Mouse (Mus musculus) midbrain, embryonic 16.5 days (tissue): ENCODE measurements at regions not wholly inside any gene's neighbourhood (a gene's known extent, or its start where the extent isn't known, plus 50 kb on each side); places are given as distances from the start of the nearest gene placed in this dataset.

Experiments used
- ATAC-seq: fragments of 200-750 bp; cut with Nextera tagmentation; 2 replicates; pipeline ENCODE4 v1.8.0; 2017; ENCODE audit warnings: moderate TSS enrichment
- H3K27ac ChIP-seq: fragments of 300-500 bp; sonication (generic); 2 replicates; pipeline ENCODE4 v1.5.1; 2014; ENCODE audit warnings: mild to moderate bottlenecking, low read length, mixed read lengths
- H3K27me3 ChIP-seq: fragments of 300-500 bp; sonication (generic); 2 replicates; pipeline ENCODE4 v1.6.1; 2014; ENCODE audit warnings: low read depth, low read length, mixed read lengths; ENCODE audit not compliant: control insufficient read depth, insufficient read depth
- H3K36me3 ChIP-seq: fragments of 300-500 bp; sonication (generic); 2 replicates; pipeline ENCODE4 v1.6.1; 2014; ENCODE audit warnings: mild to moderate bottlenecking, low read length, moderate library complexity, mixed read lengths; ENCODE audit not compliant: control insufficient read depth, insufficient read depth
- H3K4me1 ChIP-seq: fragments of 300-500 bp; sonication (generic); 2 replicates; pipeline ENCODE4 v1.6.1; 2014; ENCODE audit warnings: mild to moderate bottlenecking, low read length, mixed read lengths; ENCODE audit not compliant: control insufficient read depth, insufficient read depth
- H3K4me2 ChIP-seq: fragments of 300-500 bp; sonication (generic); 2 replicates; pipeline ENCODE4 v1.6.1; 2014; ENCODE audit warnings: mild to moderate bottlenecking, low read length, mixed read lengths
- H3K4me3 ChIP-seq: fragments of 300-500 bp; sonication (generic); 2 replicates; pipeline ENCODE4 v1.5.1; 2014; ENCODE audit warnings: low read depth, mild to moderate bottlenecking, low read length, moderate library complexity, mixed read lengths
- H3K9ac ChIP-seq: fragments of 300-500 bp; sonication (generic); 2 replicates; pipeline ENCODE4 v1.6.1; 2014; ENCODE audit warnings: low read depth, low read length, mixed read lengths
- H3K9me3 ChIP-seq: fragments of 300-500 bp; sonication (generic); replicated peaks from 2 replicates; pipeline ENCODE4 v1.6.1; 2014; ENCODE audit warnings: mild to moderate bottlenecking, low read length, mixed read lengths; ENCODE audit not compliant: control insufficient read depth, poor library complexity, severe bottlenecking
- WGBS: fragments of 180-500 bp; shearing (Covaris S2); extraction: QIAGEN DNeasy Blood & Tissue Kit; methylation state at CpG from one replicate; pipeline ENCODE4 v1.1.7; 2014; 5-methylcytosine and 5-hydroxymethylcytosine counted together

GRCm38 (mm10) chrX:11387200-11387940 is 59.7 kb downstream of the H2al1j start:
- WGBS = 61% methylated on average over 9 of the region's 9 CpGs
- ATAC-seq = no peak
- Histone ChIP-seq H3K27me3 (no peaks in the 10 kb centered on the region; the same call in 1 of the 2 replicates), H3K27ac (no peak overlapping the region), H3K4me3 (no peak overlapping the region), H3K9ac (no peak overlapping the region), H3K9me3 (no peaks in the 10 kb centered on the region), H3K4me1 (no peaks in the 10 kb centered on the region), H3K36me3 (no peaks in the 10 kb centered on the region), H3K4me2 (no peak overlapping the region)

DNA sequence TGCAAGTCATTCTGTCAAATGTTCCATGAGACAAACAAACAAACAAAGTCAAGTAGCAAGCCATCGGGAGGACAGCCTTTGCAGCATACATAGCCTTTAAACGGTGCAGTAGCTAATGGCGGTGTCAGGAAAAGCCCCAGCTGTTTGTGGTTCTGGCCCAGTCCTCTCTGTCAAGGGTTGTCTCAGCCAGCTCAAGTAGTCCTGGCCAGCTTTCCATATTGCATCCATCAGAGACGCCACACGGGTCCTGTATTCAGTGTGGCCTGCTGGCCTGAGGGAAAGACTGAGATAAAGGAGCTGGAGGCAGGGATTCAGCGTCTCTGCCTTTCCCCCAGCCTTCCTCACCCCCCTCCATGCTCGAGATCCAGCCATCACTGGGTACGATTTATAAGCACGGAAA is 61.2 kb downstream of the H2al1j start:
- WGBS = 61% methylated on average over 9 of the region's 9 CpGs
- H3K27ac ChIP-seq = no peak overlapping the region
- H3K9me3 ChIP-seq = no peaks in the 10 kb centered on the region
- no peaks in the 10 kb centered on the region for H3K36me3 ChIP-seq
- ATAC-seq = no peak
- H3K9ac ChIP-seq = no peak overlapping the region
- H3K4me1 ChIP-seq = no peaks in the 10 kb centered on the region
- no peak overlapping the region for H3K4me3 ChIP-seq
- no peaks in the 10 kb centered on the region; the same call in 1 of the 2 replicates for H3K27me3 ChIP-seq
- H3K4me2 ChIP-seq = no peak overlapping the region

DNA sequence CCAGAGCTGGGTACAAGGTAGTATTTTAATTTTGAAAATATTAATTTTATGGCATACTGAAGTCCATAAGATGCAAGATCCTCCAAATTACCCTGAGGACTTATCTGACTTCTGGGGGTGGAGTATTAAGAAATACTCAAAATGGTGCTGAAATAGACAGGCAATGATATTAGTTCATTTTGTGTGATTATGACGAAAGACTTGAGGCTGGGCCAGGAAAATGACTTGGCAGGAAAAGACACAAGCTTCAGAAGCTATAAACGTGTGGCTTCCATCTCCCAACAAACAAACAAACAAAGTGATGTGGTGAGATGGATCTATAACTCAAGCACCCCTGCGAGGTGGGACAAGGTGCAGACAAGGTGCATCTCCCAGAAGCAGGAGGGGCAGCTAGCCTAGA is 72.8 kb downstream of the H2al1j start:
- no peak overlapping the region for H3K9ac ChIP-seq
- no peak overlapping the region for H3K4me2 ChIP-seq
- WGBS = 85% methylated on average over 3 of the region's 3 CpGs
- H3K27ac ChIP-seq = no peak overlapping the region
- no peaks in the 10 kb centered on the region for H3K4me1 ChIP-seq
- no peak for ATAC-seq
- no peaks in the 10 kb centered on the region for H3K9me3 ChIP-seq
- no peaks in the 10 kb centered on the region for H3K36me3 ChIP-seq
- no peaks in the 10 kb centered on the region; the same call in 1 of the 2 replicates for H3K27me3 ChIP-seq
- H3K4me3 ChIP-seq = no peak overlapping the region

DNA sequence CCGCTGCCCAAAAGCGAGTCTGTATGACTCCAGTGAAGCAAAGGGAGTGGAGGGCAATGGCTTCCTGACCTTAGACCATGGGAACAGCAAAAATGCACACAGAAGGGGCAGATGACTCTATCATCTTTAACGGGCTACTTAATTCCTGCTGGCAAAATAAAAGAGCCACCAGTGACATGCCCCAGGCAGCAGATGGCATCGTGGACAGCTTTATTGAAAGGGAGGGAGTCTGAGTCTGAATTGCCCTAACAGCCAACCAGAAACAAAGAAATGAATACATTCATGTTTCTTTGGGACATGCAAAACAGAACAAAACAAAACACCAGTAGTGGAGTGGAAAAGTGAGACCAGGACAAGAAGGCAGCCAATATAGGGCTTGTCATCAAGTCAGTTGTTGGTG is 76.7 kb downstream of the H2al1j start:
- 42% methylated on average over 4 of the region's 4 CpGs for WGBS
- Histone ChIP-seq H3K27me3 (no peaks in the 10 kb centered on the region), H3K9me3 (no peaks in the 10 kb centered on the region), H3K4me3 (no peak overlapping the region), H3K4me1 (no peaks in the 10 kb centered on the region), H3K4me2 (no peak overlapping the region), H3K9ac (no peak overlapping the region), H3K36me3 (no peaks in the 10 kb centered on the region), H3K27ac (no peak overlapping the region)
- ATAC-seq = no peak

- no peaks in the 10 kb centered on the region for H3K9me3 ChIP-seq
Observed at GRCm38 (mm10) chrX:11412316-11412826, 84.7 kb downstream of the H2al1j start.

GRCm38 (mm10) chrX:11415662-11416061 is 88.0 kb downstream of the H2al1j start:
- Histone ChIP-seq H3K4me3 (no peak overlapping the region), H3K4me1 (no peaks in the 10 kb centered on the region), H3K36me3 (no peaks in the 10 kb centered on the region), H3K27ac (no peak overlapping the region), H3K9ac (no peak overlapping the region), H3K4me2 (no peak overlapping the region), H3K27me3 (no peaks in the 10 kb centered on the region), H3K9me3 (no peaks in the 10 kb centered on the region)
- WGBS = 38% methylated on average over 4 of the region's 4 CpGs
- no peak; the same call in 1 of the 2 replicates for ATAC-seq

More at GRCm38 (mm10) chrX:11412316-11412826, 84.7 kb downstream of the H2al1j start:
- Histone ChIP-seq H3K27me3 (no peaks in the 10 kb centered on the region), H3K9ac (no peak overlapping the region), H3K4me1 (no peaks in the 10 kb centered on the region), H3K27ac (no peak overlapping the region), H3K36me3 (no peaks in the 10 kb centered on the region), H3K4me3 (no peak overlapping the region), H3K4me2 (no peak overlapping the region)
- 69% methylated on average over 5 of the region's 5 CpGs for WGBS
- ATAC-seq = no peak

DNA sequence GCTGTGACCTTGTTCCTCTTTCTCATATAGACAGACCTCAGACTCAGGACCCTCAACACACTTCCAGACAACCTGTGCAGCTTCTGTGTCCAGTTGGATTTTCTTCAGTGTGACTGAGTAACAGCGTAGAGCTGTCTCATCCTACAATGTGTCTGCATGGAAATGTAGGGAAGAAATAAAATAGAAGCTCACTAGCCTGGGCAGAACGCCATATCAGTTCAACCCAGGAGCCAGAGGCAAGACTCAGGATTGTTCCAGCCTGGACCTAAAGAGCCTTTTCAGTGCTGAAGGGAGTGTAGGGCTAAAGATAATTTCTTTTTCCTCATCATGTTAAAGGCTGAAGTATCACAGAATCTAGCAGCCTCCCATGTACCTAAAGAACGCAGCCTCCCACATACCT is 88.9 kb downstream of the H2al1j start:
- no peaks in the 10 kb centered on the region for H3K27me3 ChIP-seq
- WGBS = 94% methylated on average over 3 of the region's 3 CpGs
- no peaks in the 10 kb centered on the region for H3K36me3 ChIP-seq
- no peaks in the 10 kb centered on the region for H3K4me1 ChIP-seq
- no peak overlapping the region for H3K4me2 ChIP-seq
- H3K9ac ChIP-seq = no peak overlapping the region
- no peak overlapping the region for H3K27ac ChIP-seq
- no peaks in the 10 kb centered on the region for H3K9me3 ChIP-seq
- no peak overlapping the region for H3K4me3 ChIP-seq
- ATAC-seq = no peak

DNA sequence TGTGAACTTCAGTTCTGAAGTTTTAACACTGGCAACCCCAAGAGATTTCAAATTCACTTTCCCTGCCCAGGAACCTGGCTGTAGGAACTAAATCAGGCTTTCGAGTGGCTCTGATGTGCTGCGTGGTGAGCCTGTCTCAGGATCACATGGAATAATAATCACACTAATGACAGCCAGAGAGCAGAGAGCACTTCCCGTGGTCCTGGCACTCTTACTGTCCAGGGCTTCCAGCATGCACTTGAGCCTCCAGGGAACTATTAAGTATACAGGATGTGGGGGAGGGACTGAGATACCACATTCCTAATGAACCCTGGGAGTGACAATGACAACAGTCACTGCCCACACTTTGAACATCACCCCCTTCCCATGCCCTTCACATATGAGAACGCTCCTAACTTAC is 90.2 kb downstream of the H2al1j start:
- H3K4me2 ChIP-seq = no peak overlapping the region
- H3K27me3 ChIP-seq = no peaks in the 10 kb centered on the region
- no peak overlapping the region for H3K27ac ChIP-seq
- H3K36me3 ChIP-seq = no peaks in the 10 kb centered on the region
- whole genome bisulfite sequencing = 50% methylated on average over 4 of the region's 4 CpGs
- no peaks in the 10 kb centered on the region for H3K4me1 ChIP-seq
- H3K9me3 ChIP-seq = no peaks in the 10 kb centered on the region
- ATAC-seq = no peak
- no peak overlapping the region for H3K4me3 ChIP-seq
- no peak overlapping the region for H3K9ac ChIP-seq

GRCm38 (mm10) chrX:11418261-11418660 is 90.6 kb downstream of the H2al1j start:
- no peak for ATAC-seq
- 84% methylated on average over 10 of the region's 10 CpGs for WGBS
- no peak overlapping the region for H3K9ac ChIP-seq
- no peaks in the 10 kb centered on the region for H3K4me1 ChIP-seq
- H3K4me2 ChIP-seq = no peak overlapping the region
- H3K27me3 ChIP-seq = no peaks in the 10 kb centered on the region
- no peak overlapping the region for H3K27ac ChIP-seq
- no peak overlapping the region for H3K4me3 ChIP-seq
- no peaks in the 10 kb centered on the region for H3K36me3 ChIP-seq
- H3K9me3 ChIP-seq = no peaks in the 10 kb centered on the region
